Mouse (Mus musculus): ENCODE measurements around the gene Dmkn.

Gene Dmkn

GRCm38 (mm10) chr7:30761769-30762352 lies 1.7 kb upstream of the Dmkn start:
- no peak for DNase-seq (ENCODE audit: low spot score)

- DNase-seq (ENCODE audit: low spot score): no peak
Measured at GRCm38 (mm10) chr7:30765173-30765572, 1.6 kb downstream of the Dmkn start.

- no peak for DNase-seq (ENCODE audit: low spot score)
Measured at GRCm38 (mm10) chr7:30766408-30766807, 2.9 kb downstream of the Dmkn start.

GRCm38 (mm10) chr7:30769236-30769635 lies 5.7 kb downstream of the Dmkn start:
- DNase-seq (ENCODE audit: low spot score): no peak

GRCm38 (mm10) chr7:30776104-30776503 lies 12.5 kb downstream of the Dmkn start:
- no peak for DNase-seq (ENCODE audit: low spot score)

- DNase-seq (ENCODE audit: low spot score): no peak
Measured at GRCm38 (mm10) chr7:30777081-30777579, 13.6 kb downstream of the Dmkn start.

- no peak for DNase-seq (ENCODE audit: low spot score)
Measured at GRCm38 (mm10) chr7:30777911-30778310, 14.4 kb downstream of the Dmkn start.

GRCm38 (mm10) chr7:30781792-30782191 lies 18.2 kb downstream of the Dmkn start:
- no peak for DNase-seq (ENCODE audit: low spot score)

GRCm38 (mm10) chr7:30782658-30783057 lies 19.1 kb downstream of the Dmkn start:
- no peak for DNase-seq (ENCODE audit: low spot score)

GRCm38 (mm10) chr7:30785154-30785553 lies 21.6 kb downstream of the Dmkn start:
- no peak for DNase-seq (ENCODE audit: low spot score)

GRCm38 (mm10) chr7:30785721-30786546 lies 22.4 kb downstream of the Dmkn start:
- no peak for DNase-seq (ENCODE audit: low spot score)

GRCm38 (mm10) chr7:30787377-30788022 lies 23.9 kb downstream of the Dmkn start, which contains the start of gene Krtdap:
TSS of gene Krtdap (plus strand) at chr7:30787896.
- no peak for DNase-seq (ENCODE audit: low spot score)

GRCm38 (mm10) chr7:30790141-30790540 lies 26.6 kb downstream of the Dmkn start:
- no peak for DNase-seq (ENCODE audit: low spot score)

- DNase-seq (ENCODE audit: low spot score): no peak
Measured at GRCm38 (mm10) chr7:30791921-30792320, 28.4 kb downstream of the Dmkn start.

GRCm38 (mm10) chr7:30794921-30795320 lies 31.4 kb downstream of the Dmkn start:
- DNase-seq (ENCODE audit: low spot score): no peak

GRCm38 (mm10) chr7:30796790-30797189 lies 33.2 kb downstream of the Dmkn start:
- no peak for DNase-seq (ENCODE audit: low spot score)

- no peak for DNase-seq (ENCODE audit: low spot score)
Measured at GRCm38 (mm10) chr7:30800653-30801052, 37.1 kb downstream of the Dmkn start.

- DNase-seq (ENCODE audit: low spot score): no peak
Measured at GRCm38 (mm10) chr7:30803256-30803655, 39.7 kb downstream of the Dmkn start.

GRCm38 (mm10) chr7:30804026-30804715 lies 40.6 kb downstream of the Dmkn start:
- no peak for DNase-seq (ENCODE audit: low spot score)

- DNase-seq (ENCODE audit: low spot score): no peak
Measured at GRCm38 (mm10) chr7:30805924-30806323, 42.4 kb downstream of the Dmkn start.

GRCm38 (mm10) chr7:30810319-30810718 lies 46.8 kb downstream of the Dmkn start:
- DNase-seq (ENCODE audit: low spot score): no peak

GRCm38 (mm10) chr7:30811757-30812290 lies 48.3 kb downstream of the Dmkn start:
- DNase-seq (ENCODE audit: low spot score): no peak

Measured in ovary, adult 18-20 months (tissue).